Mouse (Mus musculus) c-Kit-positive CD71-negative TER-119-negative erythroid progenitor cells, embryonic 14.5 days (primary cell): ENCODE data around the gene Snx22.

Source experiments
- DNase-seq: peaks from one replicate; pipeline ENCODE4 v3.0.0-alpha.2; 2013; ENCODE audit warnings: low read depth

Gene Snx22

GRCm38 (mm10) chr9:66069583-66069982, at the start of gene Snx22:
Gene Snx22 (minus strand): TSS chr9:66069719.
- DNase-seq = peak; percentile 83

GRCm38 (mm10) chr9:66116890-66117289, 47.4 kb upstream of the Snx22 start:
- no peak for DNase-seq

- no peak for DNase-seq
These were observed 44.8 kb upstream of the Snx22 start for GRCm38 (mm10) chr9:66114341-66114740.

- DNase-seq = no peak
These were observed 41.3 kb upstream of the Snx22 start for GRCm38 (mm10) chr9:66110611-66111379.

- DNase-seq = no peak
These were observed 40.6 kb upstream of the Snx22 start for GRCm38 (mm10) chr9:66110126-66110525.

GRCm38 (mm10) chr9:66109574-66109973, 40.1 kb upstream of the Snx22 start:
- DNase-seq = no peak

- DNase-seq = no peak
These were observed 35.6 kb upstream of the Snx22 start for GRCm38 (mm10) chr9:66105168-66105567.

GRCm38 (mm10) chr9:66104601-66105000, 35.1 kb upstream of the Snx22 start:
- DNase-seq = no peak

GRCm38 (mm10) chr9:66102668-66103067, 33.1 kb upstream of the Snx22 start:
- DNase-seq = no peak

- DNase-seq = no peak
These were observed 32.1 kb upstream of the Snx22 start for GRCm38 (mm10) chr9:66101577-66101976.

- DNase-seq = no peak
These were observed 23.1 kb upstream of the Snx22 start for GRCm38 (mm10) chr9:66092664-66093063.

- no peak for DNase-seq
These were observed 22.1 kb upstream of the Snx22 start for GRCm38 (mm10) chr9:66091327-66092231.

GRCm38 (mm10) chr9:66090593-66091244, 21.2 kb upstream of the Snx22 start:
- no peak for DNase-seq

GRCm38 (mm10) chr9:66088411-66088810, 18.9 kb upstream of the Snx22 start:
- DNase-seq = peak; percentile 33

- DNase-seq = no peak
These were observed 17.5 kb upstream of the Snx22 start for GRCm38 (mm10) chr9:66087062-66087461.

GRCm38 (mm10) chr9:66084171-66084570, 14.7 kb upstream of the Snx22 start:
- no peak for DNase-seq

- DNase-seq = no peak
These were observed 12.5 kb upstream of the Snx22 start for GRCm38 (mm10) chr9:66081999-66082398.

- DNase-seq = no peak
These were observed 11.4 kb upstream of the Snx22 start for GRCm38 (mm10) chr9:66080804-66081459.

GRCm38 (mm10) chr9:66078493-66078892, 9.0 kb upstream of the Snx22 start:
- DNase-seq = no peak

GRCm38 (mm10) chr9:66078072-66078471, 8.6 kb upstream of the Snx22 start:
- no peak for DNase-seq

GRCm38 (mm10) chr9:66072754-66073153, 3.2 kb upstream of the Snx22 start:
- DNase-seq = no peak

- no peak for DNase-seq
These were observed 632 bp upstream of the Snx22 start for GRCm38 (mm10) chr9:66070151-66070550.
